Mouse (Mus musculus): ENCODE results near the gene Crybb1. TPM values are rescaled to one million over a fixed set of nuclear protein-coding genes. Genes with fewer than 3 reads are reported as not detected.

The Crybb1 gene
- 0.25 and 0.46 TPM in 2 replicates for polyA plus RNA-seq (2012; rRNA removed)

GRCm38 (mm10) chr5:112255426-112255825, at the start of gene Crybb1:
TSS of gene Crybb1 (plus strand) at chr5:112255815.
- no peaks in the 10 kb centered on the region for H3K36me3 ChIP-seq (ENCODE audit: control insufficient read depth, insufficient read depth, low read length)
- no peak within 1 kb of the TSS for H3K4me3 ChIP-seq (ENCODE audit: extremely low read depth, insufficient read depth, insufficient read length)
- peaks cover 34% of the 10 kb centered on the region; the same call in 1 of the 2 replicates for H3K4me1 ChIP-seq (ENCODE audit: control insufficient read depth, insufficient read depth, insufficient read length)
- TF ChIP-seq CTCF (IDR thresholded peaks at IDR 0.05; ENCODE audit: extremely low read depth, insufficient read depth, insufficient read length, insufficient replicate concordance) = no peak
- TF ChIP-seq POLR2A (IDR thresholded peaks at IDR 0.05; ENCODE audit: low read depth, low read length) = no peak
- peak within 1 kb of the TSS; percentile 17; the same call in 1 of the 2 replicates for H3K27ac ChIP-seq (ENCODE audit: insufficient read depth, low read length)
- no peaks in the 10 kb centered on the region; the same call in 1 of the 2 replicates for H3K27me3 ChIP-seq (ENCODE audit: control insufficient read depth, insufficient read depth, low read length)
- DNase-seq (ENCODE audit: low read depth in 1 of 2, low spot score in 2 of 2) = no peak
- 78% methylated on average over 3 of the region's 3 CpGs for WGBS

- WGBS = 55% methylated on average over 16 of the region's 16 CpGs
- DNase-seq (ENCODE audit: low read depth in 1 of 2, low spot score in 2 of 2) = no peak
- H3K27ac ChIP-seq (ENCODE audit: insufficient read depth, low read length) = no peak overlapping the region
- no peaks in the 10 kb centered on the region for H3K36me3 ChIP-seq (ENCODE audit: control insufficient read depth, insufficient read depth, low read length)
- no peaks in the 10 kb centered on the region for H3K27me3 ChIP-seq (ENCODE audit: control insufficient read depth, insufficient read depth, low read length)
- TF ChIP-seq CTCF (IDR thresholded peaks at IDR 0.05; ENCODE audit: extremely low read depth, insufficient read depth, insufficient read length, insufficient replicate concordance) (no peak), POLR2A (IDR thresholded peaks at IDR 0.05; ENCODE audit: low read depth, low read length) (no peak)
- H3K4me3 ChIP-seq (ENCODE audit: extremely low read depth, insufficient read depth, insufficient read length) = no peak overlapping the region
- H3K4me1 ChIP-seq (ENCODE audit: control insufficient read depth, insufficient read depth, insufficient read length) = no peaks in the 10 kb centered on the region
Measured at GRCm38 (mm10) chr5:112206543-112207255, 48.9 kb upstream of the Crybb1 start.

GRCm38 (mm10) chr5:112208321-112208720, 47.3 kb upstream of the Crybb1 start:
- no peaks in the 10 kb centered on the region for H3K4me1 ChIP-seq (ENCODE audit: control insufficient read depth, insufficient read depth, insufficient read length)
- H3K27me3 ChIP-seq (ENCODE audit: control insufficient read depth, insufficient read depth, low read length) = no peaks in the 10 kb centered on the region
- 81% methylated on average over 4 of the region's 4 CpGs for WGBS
- TF ChIP-seq POLR2A (IDR thresholded peaks at IDR 0.05; ENCODE audit: low read depth, low read length) (no peak), CTCF (IDR thresholded peaks at IDR 0.05; ENCODE audit: extremely low read depth, insufficient read depth, insufficient read length, insufficient replicate concordance) (no peak)
- H3K36me3 ChIP-seq (ENCODE audit: control insufficient read depth, insufficient read depth, low read length) = no peaks in the 10 kb centered on the region
- H3K4me3 ChIP-seq (ENCODE audit: extremely low read depth, insufficient read depth, insufficient read length) = no peak overlapping the region
- no peak for DNase-seq (ENCODE audit: low read depth in 1 of 2, low spot score in 2 of 2)
- H3K27ac ChIP-seq (ENCODE audit: insufficient read depth, low read length) = no peak overlapping the region

- H3K27ac ChIP-seq (ENCODE audit: insufficient read depth, low read length) = no peak overlapping the region
- 30% methylated on average over 8 of the region's 8 CpGs for WGBS
- no peaks in the 10 kb centered on the region for H3K36me3 ChIP-seq (ENCODE audit: control insufficient read depth, insufficient read depth, low read length)
- H3K4me3 ChIP-seq (ENCODE audit: extremely low read depth, insufficient read depth, insufficient read length) = no peak overlapping the region
- no peaks in the 10 kb centered on the region for H3K27me3 ChIP-seq (ENCODE audit: control insufficient read depth, insufficient read depth, low read length)
- H3K4me1 ChIP-seq (ENCODE audit: control insufficient read depth, insufficient read depth, insufficient read length) = no peaks in the 10 kb centered on the region; the same call in 1 of the 2 replicates
- no peak for TF ChIP-seq POLR2A (IDR thresholded peaks at IDR 0.05; ENCODE audit: low read depth, low read length)
- peak; percentile 92 for TF ChIP-seq CTCF (IDR thresholded peaks at IDR 0.05; ENCODE audit: extremely low read depth, insufficient read depth, insufficient read length, insufficient replicate concordance)
- DNase-seq (ENCODE audit: low read depth in 1 of 2, low spot score in 2 of 2) = peak; percentile 12 to 27
Measured at GRCm38 (mm10) chr5:112210104-112210503, 45.5 kb upstream of the Crybb1 start.

GRCm38 (mm10) chr5:112211911-112212310, 43.7 kb upstream of the Crybb1 start:
- 80% methylated on average over 7 of the region's 7 CpGs for WGBS
- Histone ChIP-seq H3K36me3 (ENCODE audit: control insufficient read depth, insufficient read depth, low read length) (no peaks in the 10 kb centered on the region), H3K27me3 (ENCODE audit: control insufficient read depth, insufficient read depth, low read length) (no peaks in the 10 kb centered on the region), H3K4me1 (ENCODE audit: control insufficient read depth, insufficient read depth, insufficient read length) (no peaks in the 10 kb centered on the region; the same call in 1 of the 2 replicates), H3K27ac (ENCODE audit: insufficient read depth, low read length) (no peak overlapping the region), H3K4me3 (ENCODE audit: extremely low read depth, insufficient read depth, insufficient read length) (no peak overlapping the region)
- TF ChIP-seq CTCF (IDR thresholded peaks at IDR 0.05; ENCODE audit: extremely low read depth, insufficient read depth, insufficient read length, insufficient replicate concordance) = no peak
- TF ChIP-seq POLR2A (IDR thresholded peaks at IDR 0.05; ENCODE audit: low read depth, low read length) = no peak
- DNase-seq (ENCODE audit: low read depth in 1 of 2, low spot score in 2 of 2) = no peak

- no peaks in the 10 kb centered on the region for H3K36me3 ChIP-seq (ENCODE audit: control insufficient read depth, insufficient read depth, low read length)
- WGBS = 88% methylated on average over 6 of the region's 6 CpGs
- H3K27ac ChIP-seq (ENCODE audit: insufficient read depth, low read length) = no peak overlapping the region
- no peaks in the 10 kb centered on the region for H3K27me3 ChIP-seq (ENCODE audit: control insufficient read depth, insufficient read depth, low read length)
- no peak for TF ChIP-seq CTCF (IDR thresholded peaks at IDR 0.05; ENCODE audit: extremely low read depth, insufficient read depth, insufficient read length, insufficient replicate concordance)
- TF ChIP-seq POLR2A (IDR thresholded peaks at IDR 0.05; ENCODE audit: low read depth, low read length) = no peak
- no peak overlapping the region for H3K4me3 ChIP-seq (ENCODE audit: extremely low read depth, insufficient read depth, insufficient read length)
- DNase-seq (ENCODE audit: low read depth in 1 of 2, low spot score in 2 of 2) = no peak
- no peaks in the 10 kb centered on the region; the same call in 1 of the 2 replicates for H3K4me1 ChIP-seq (ENCODE audit: control insufficient read depth, insufficient read depth, insufficient read length)
Measured at GRCm38 (mm10) chr5:112212711-112213264, 42.8 kb upstream of the Crybb1 start.
